Mouse (Mus musculus): ENCODE results near the gene Esrrg. TPM values are rescaled to one million over a fixed set of nuclear protein-coding genes. Genes with fewer than 3 reads are reported as not detected.

Gene Esrrg
- polyA plus RNA-seq, 1 experiment from 2014 or later, result 10.7 TPM

GRCm38 (mm10) chr1:188077561-188078195 lies 469.1 kb downstream of the Esrrg start:
- Histone ChIP-seq H3K27ac (ENCODE audit: low read length) (no peak overlapping the region), H3K9ac (ENCODE audit: low read length) (no peak overlapping the region), H3K27me3 (ENCODE audit: control insufficient read depth, insufficient read depth, low read length) (no peaks in the 10 kb centered on the region), H3K4me1 (ENCODE audit: control insufficient read depth, insufficient read depth, low read length) (no peaks in the 10 kb centered on the region), H3K4me3 (replicated peaks; ENCODE audit: low read length) (no peak overlapping the region), H3K36me3 (ENCODE audit: control insufficient read depth, insufficient read depth, low read length) (no peaks in the 10 kb centered on the region), H3K9me3 (replicated peaks; ENCODE audit: control insufficient read depth, low read length) (no peaks in the 10 kb centered on the region), H3K4me2 (ENCODE audit: low read depth, low read length) (no peak overlapping the region)
- WGBS, result 86% methylated on average over 11 of the region's 11 CpGs
- ATAC-seq (ENCODE audit: insufficient read depth, low FRiP score), result no peak

- Histone ChIP-seq H3K4me2 (ENCODE audit: low read depth, low read length) (no peak overlapping the region), H3K4me1 (ENCODE audit: control insufficient read depth, insufficient read depth, low read length) (no peaks in the 10 kb centered on the region), H3K9me3 (replicated peaks; ENCODE audit: control insufficient read depth, low read length) (no peaks in the 10 kb centered on the region), H3K4me3 (replicated peaks; ENCODE audit: low read length) (no peak overlapping the region), H3K27me3 (ENCODE audit: control insufficient read depth, insufficient read depth, low read length) (no peaks in the 10 kb centered on the region), H3K9ac (ENCODE audit: low read length) (no peak overlapping the region), H3K36me3 (ENCODE audit: control insufficient read depth, insufficient read depth, low read length) (no peaks in the 10 kb centered on the region), H3K27ac (ENCODE audit: low read length) (no peak overlapping the region)
- ATAC-seq (ENCODE audit: insufficient read depth, low FRiP score), result no peak
- 57% methylated on average over 12 of the region's 12 CpGs for WGBS
These were observed 471.8 kb downstream of the Esrrg start for GRCm38 (mm10) chr1:188080261-188080875.

DNA sequence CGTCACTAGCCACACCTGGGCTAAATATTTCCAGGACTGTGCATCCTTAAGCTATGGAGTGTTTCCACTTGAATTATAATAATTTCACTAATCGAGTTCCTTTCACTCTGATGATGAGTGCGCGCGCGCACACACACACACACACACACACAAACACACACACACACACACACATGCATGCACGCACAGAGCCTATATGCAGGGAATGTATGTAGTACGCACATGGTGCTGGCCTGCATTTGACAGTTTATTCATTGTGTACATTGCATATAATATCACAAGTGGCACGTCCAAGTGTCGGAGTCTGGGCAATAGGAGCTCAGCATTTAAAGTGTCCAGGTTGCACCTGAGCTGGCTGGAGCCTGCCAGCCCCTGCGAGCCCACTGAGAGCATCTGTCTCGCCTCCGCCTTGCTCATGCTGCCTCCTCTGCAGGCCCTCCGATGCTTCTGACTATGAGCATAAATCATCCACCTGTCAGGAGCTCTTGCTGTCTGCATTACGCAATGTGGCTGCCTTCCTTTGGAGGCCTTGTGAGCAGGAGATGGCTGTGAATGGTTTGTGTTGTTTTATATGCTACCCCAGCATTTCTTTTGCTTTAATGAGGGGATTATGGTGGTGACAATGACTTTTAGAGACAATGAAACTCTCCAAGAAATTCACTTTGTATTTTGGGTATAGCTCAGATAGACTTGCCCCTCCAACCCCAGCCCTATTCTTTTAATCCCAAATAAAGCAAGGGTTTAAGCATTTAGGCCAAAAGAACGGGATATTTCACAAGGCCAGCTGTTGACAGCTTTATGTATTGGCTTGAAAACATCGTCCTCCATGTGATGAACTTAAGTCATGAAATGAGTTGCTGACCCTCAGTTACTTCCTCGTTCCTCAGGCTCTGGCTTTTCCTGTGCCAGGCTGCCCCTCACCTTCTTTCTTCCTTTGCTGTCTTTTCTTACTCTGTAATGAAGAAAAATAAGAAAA lies 474.4 kb downstream of the Esrrg start:
- ATAC-seq (ENCODE audit: insufficient read depth, low FRiP score), result no peak
- 66% methylated on average over 18 of the region's 18 CpGs for WGBS
- Histone ChIP-seq H3K9me3 (replicated peaks; ENCODE audit: control insufficient read depth, low read length) (no peaks in the 10 kb centered on the region), H3K27me3 (ENCODE audit: control insufficient read depth, insufficient read depth, low read length) (no peaks in the 10 kb centered on the region), H3K27ac (ENCODE audit: low read length) (no peak overlapping the region), H3K4me3 (replicated peaks; ENCODE audit: low read length) (no peak overlapping the region), H3K4me1 (ENCODE audit: control insufficient read depth, insufficient read depth, low read length) (no peaks in the 10 kb centered on the region), H3K4me2 (ENCODE audit: low read depth, low read length) (no peak overlapping the region), H3K36me3 (ENCODE audit: control insufficient read depth, insufficient read depth, low read length) (no peaks in the 10 kb centered on the region), H3K9ac (ENCODE audit: low read length) (no peak overlapping the region)

DNA sequence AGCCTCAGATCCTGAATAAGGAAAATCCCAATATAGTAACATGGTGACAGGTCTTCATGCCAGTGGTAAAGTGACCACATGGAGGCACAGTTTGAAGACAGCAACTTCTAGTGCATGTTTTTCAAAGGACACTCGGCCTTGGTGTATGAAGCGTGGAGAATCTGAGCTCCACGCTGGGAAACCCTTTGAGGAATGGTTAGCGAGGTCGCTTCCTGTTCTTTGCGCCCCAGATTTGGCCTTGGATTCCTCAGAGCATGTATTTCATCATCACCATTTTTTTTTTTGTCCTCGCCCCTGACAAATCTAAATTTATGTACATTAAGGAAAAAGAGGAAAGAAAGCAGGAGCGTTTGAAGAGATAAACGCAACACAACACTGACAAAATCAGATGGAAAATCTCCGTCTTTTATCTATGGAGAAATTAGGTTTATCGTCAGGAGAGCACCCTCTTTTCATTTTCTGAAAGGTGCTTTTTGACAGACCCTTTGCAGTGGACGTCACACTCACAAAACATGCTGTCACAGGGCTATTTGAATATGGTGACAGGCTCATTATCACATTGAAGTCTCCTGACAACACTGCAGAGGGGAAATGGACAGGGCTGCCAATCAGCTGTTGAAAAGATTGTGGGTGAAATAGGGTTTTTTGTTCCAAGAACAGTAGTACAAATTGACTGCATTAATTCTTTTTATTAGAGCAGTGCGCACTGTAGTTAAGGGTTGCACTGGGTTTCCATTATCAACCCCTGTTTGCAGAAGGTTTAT lies 476.7 kb downstream of the Esrrg start:
- Histone ChIP-seq H3K9me3 (replicated peaks; ENCODE audit: control insufficient read depth, low read length) (no peaks in the 10 kb centered on the region), H3K27me3 (ENCODE audit: control insufficient read depth, insufficient read depth, low read length) (no peaks in the 10 kb centered on the region), H3K4me1 (ENCODE audit: control insufficient read depth, insufficient read depth, low read length) (no peaks in the 10 kb centered on the region), H3K36me3 (ENCODE audit: control insufficient read depth, insufficient read depth, low read length) (no peaks in the 10 kb centered on the region), H3K27ac (ENCODE audit: low read length) (no peak overlapping the region), H3K4me2 (ENCODE audit: low read depth, low read length) (no peak overlapping the region), H3K4me3 (replicated peaks; ENCODE audit: low read length) (no peak overlapping the region), H3K9ac (ENCODE audit: low read length) (no peak overlapping the region)
- no peak for ATAC-seq (ENCODE audit: insufficient read depth, low FRiP score)
- 74% methylated on average over 13 of the region's 13 CpGs for WGBS

GRCm38 (mm10) chr1:188093724-188094123 lies 485.1 kb downstream of the Esrrg start:
- ATAC-seq (ENCODE audit: insufficient read depth, low FRiP score), result no peak
- WGBS, result 60% methylated on average over 3 of the region's 3 CpGs
- Histone ChIP-seq H3K27me3 (ENCODE audit: control insufficient read depth, insufficient read depth, low read length) (no peaks in the 10 kb centered on the region), H3K4me3 (replicated peaks; ENCODE audit: low read length) (no peak overlapping the region), H3K9ac (ENCODE audit: low read length) (no peak overlapping the region), H3K36me3 (ENCODE audit: control insufficient read depth, insufficient read depth, low read length) (no peaks in the 10 kb centered on the region), H3K27ac (ENCODE audit: low read length) (no peak overlapping the region), H3K4me1 (ENCODE audit: control insufficient read depth, insufficient read depth, low read length) (no peaks in the 10 kb centered on the region), H3K4me2 (ENCODE audit: low read depth, low read length) (no peak overlapping the region), H3K9me3 (replicated peaks; ENCODE audit: control insufficient read depth, low read length) (no peaks in the 10 kb centered on the region)

- WGBS, result 61% methylated on average over 7 of the region's 7 CpGs
- Histone ChIP-seq H3K9me3 (replicated peaks; ENCODE audit: control insufficient read depth, low read length) (no peaks in the 10 kb centered on the region), H3K4me1 (ENCODE audit: control insufficient read depth, insufficient read depth, low read length) (no peaks in the 10 kb centered on the region; the same call in 1 of the 2 replicates), H3K9ac (ENCODE audit: low read length) (no peak overlapping the region), H3K4me3 (replicated peaks; ENCODE audit: low read length) (no peak overlapping the region), H3K36me3 (ENCODE audit: control insufficient read depth, insufficient read depth, low read length) (no peaks in the 10 kb centered on the region), H3K4me2 (ENCODE audit: low read depth, low read length) (no peak overlapping the region), H3K27me3 (ENCODE audit: control insufficient read depth, insufficient read depth, low read length) (no peaks in the 10 kb centered on the region), H3K27ac (ENCODE audit: low read length) (no peak overlapping the region)
- ATAC-seq (ENCODE audit: insufficient read depth, low FRiP score), result no peak
These were observed 493.2 kb downstream of the Esrrg start for GRCm38 (mm10) chr1:188101832-188102231.

DNA sequence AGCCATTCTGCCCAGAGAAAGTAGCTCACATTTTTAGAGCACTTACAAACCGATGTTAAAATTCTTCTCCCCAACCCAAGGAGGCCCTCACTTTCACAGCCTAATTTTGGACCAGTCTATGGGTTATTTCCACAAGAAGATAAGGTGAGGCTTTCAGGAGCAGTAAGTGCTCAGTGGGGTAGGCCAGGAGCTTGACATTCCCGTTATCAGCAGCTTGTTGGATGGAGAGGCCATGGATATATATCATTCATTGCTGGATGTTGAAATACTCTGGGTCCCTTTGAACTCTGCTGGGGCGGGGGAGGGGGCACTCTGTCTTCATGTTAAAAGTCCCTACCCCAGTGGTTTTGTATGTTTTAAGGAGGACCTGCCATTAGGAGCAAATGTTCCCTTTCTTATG lies 494.6 kb downstream of the Esrrg start:
- Histone ChIP-seq H3K4me3 (replicated peaks; ENCODE audit: low read length) (no peak overlapping the region), H3K9me3 (replicated peaks; ENCODE audit: control insufficient read depth, low read length) (no peaks in the 10 kb centered on the region), H3K36me3 (ENCODE audit: control insufficient read depth, insufficient read depth, low read length) (no peaks in the 10 kb centered on the region), H3K9ac (ENCODE audit: low read length) (no peak overlapping the region), H3K4me2 (ENCODE audit: low read depth, low read length) (no peak overlapping the region), H3K4me1 (ENCODE audit: control insufficient read depth, insufficient read depth, low read length) (no peaks in the 10 kb centered on the region; the same call in 1 of the 2 replicates), H3K27ac (ENCODE audit: low read length) (no peak overlapping the region), H3K27me3 (ENCODE audit: control insufficient read depth, insufficient read depth, low read length) (no peaks in the 10 kb centered on the region)
- ATAC-seq (ENCODE audit: insufficient read depth, low FRiP score), result no peak
- WGBS, result 34% methylated on average over 3 of the region's 3 CpGs

- Histone ChIP-seq H3K27me3 (ENCODE audit: control insufficient read depth, insufficient read depth, low read length) (no peaks in the 10 kb centered on the region), H3K4me2 (ENCODE audit: low read depth, low read length) (no peak overlapping the region), H3K9me3 (replicated peaks; ENCODE audit: control insufficient read depth, low read length) (no peaks in the 10 kb centered on the region), H3K27ac (ENCODE audit: low read length) (no peak overlapping the region), H3K9ac (ENCODE audit: low read length) (no peak overlapping the region), H3K36me3 (ENCODE audit: control insufficient read depth, insufficient read depth, low read length) (no peaks in the 10 kb centered on the region), H3K4me1 (ENCODE audit: control insufficient read depth, insufficient read depth, low read length) (no peaks in the 10 kb centered on the region; the same call in 1 of the 2 replicates), H3K4me3 (replicated peaks; ENCODE audit: low read length) (no peak overlapping the region)
- ATAC-seq (ENCODE audit: insufficient read depth, low FRiP score), result no peak
- 42% methylated on average over 4 of the region's 4 CpGs for WGBS
These were observed 496.9 kb downstream of the Esrrg start for GRCm38 (mm10) chr1:188105516-188105915.

Measured in stomach, embryonic 16.5 days (tissue).